Mouse (Mus musculus) heart, postnatal 0 days (tissue): ENCODE measurements at regions not wholly inside any gene's neighbourhood (a gene's known extent, or its start where the extent isn't known, plus 50 kb on each side); places are given as distances from the start of the nearest gene placed in this dataset.

Experiments
- CTCF ChIP-seq: IDR thresholded peaks from 2 replicates; pipeline ENCODE4 v1.5.1; 2016; ENCODE audit warnings: antibody characterized with exemption, control low read depth, low read depth
- EP300 ChIP-seq: IDR thresholded peaks from 2 replicates; pipeline ENCODE4 v1.6.1; 2016; ENCODE audit warnings: antibody characterized with exemption, low read depth

DNA sequence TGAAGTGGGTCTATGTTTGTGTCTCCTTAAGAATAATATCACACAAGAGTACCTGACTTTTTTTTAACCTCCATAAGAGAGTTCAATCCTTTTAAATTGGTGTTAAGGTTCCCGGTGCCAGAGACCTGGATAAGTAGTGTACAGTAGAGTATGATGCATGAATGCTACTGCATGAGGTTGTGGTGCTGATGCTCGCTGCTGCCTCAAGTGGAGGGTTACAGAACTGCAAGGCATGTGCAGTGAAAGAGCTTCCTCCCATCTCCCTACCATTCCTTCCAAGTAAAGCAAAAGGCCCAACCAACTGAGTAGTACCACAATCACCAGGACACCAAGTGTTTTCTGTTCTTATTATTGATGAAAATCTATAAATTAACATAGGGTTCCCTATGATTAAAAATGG, 227.5 kb downstream of the Plod2 start:
- TF ChIP-seq CTCF: peak; percentile 61
- TF ChIP-seq EP300: no peak
